Mouse (Mus musculus) E14TG2a.4 (cell line): Measurements from ENCODE around the gene Dgki.

ENCODE experiments used
- H3K27me3 ChIP-seq: 2 replicates; pipeline ENCODE4 v1.6.1; 2014; ENCODE audit warnings: low read length, control low read depth; ENCODE audit not compliant: insufficient read depth
- H3K36me3 ChIP-seq: 2 replicates; pipeline ENCODE4 v1.6.1; 2014; ENCODE audit warnings: low read length, control low read depth; ENCODE audit not compliant: insufficient read depth
- H3K4me1 ChIP-seq: replicated peaks from 2 replicates; pipeline ENCODE4 v1.6.1; 2014; ENCODE audit warnings: low read depth, low read length, control low read depth
- H3K4me3 ChIP-seq: replicated peaks from 2 replicates; pipeline ENCODE4 v1.5.1; 2014; ENCODE audit warnings: mild to moderate bottlenecking, low read length
- H3K9me3 ChIP-seq: 2 replicates; pipeline ENCODE4 v1.6.1; 2014; ENCODE audit warnings: low read length, control low read depth
- CTCF ChIP-seq: conservative IDR thresholded peaks from 2 replicates; pipeline ENCODE4 v1.5.1; 2014; ENCODE audit warnings: low read length
- NANOG ChIP-seq: IDR thresholded peaks from 2 replicates; pipeline ENCODE4 v1.6.1; 2014; ENCODE audit warnings: borderline replicate concordance, low read length, mixed read lengths
- POU5F1 ChIP-seq: IDR thresholded peaks from 2 replicates; pipeline ENCODE4 v1.6.1; 2014; ENCODE audit warnings: low read length, borderline replicate concordance

Gene Dgki

DNA sequence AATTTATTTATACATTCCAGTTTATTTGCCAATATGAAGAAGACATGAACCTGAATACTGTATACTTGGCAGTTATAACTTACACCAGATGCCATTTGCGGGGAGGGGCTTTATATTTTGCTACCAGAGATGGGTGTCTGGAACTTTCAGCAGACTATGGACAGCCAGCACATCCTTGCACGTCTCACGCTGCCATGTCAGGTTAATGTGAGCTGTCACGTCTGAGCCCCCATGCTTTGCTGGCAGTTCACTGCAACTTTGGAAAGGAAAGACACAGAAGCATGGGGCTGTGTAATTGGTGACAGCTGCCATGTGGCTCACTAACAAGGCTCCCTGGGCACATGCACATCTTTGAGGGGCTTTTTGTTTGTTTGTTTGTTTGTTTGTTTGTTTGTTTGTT, 368.5 kb downstream of the Dgki start:
- Histone ChIP-seq H3K9me3 (no peaks in the 10 kb centered on the region), H3K4me3 (no peak overlapping the region), H3K4me1 (no peaks in the 10 kb centered on the region), H3K27me3 (no peaks in the 10 kb centered on the region), H3K36me3 (no peaks in the 10 kb centered on the region)
- TF ChIP-seq CTCF (no peak), NANOG (no peak), POU5F1 (no peak)

DNA sequence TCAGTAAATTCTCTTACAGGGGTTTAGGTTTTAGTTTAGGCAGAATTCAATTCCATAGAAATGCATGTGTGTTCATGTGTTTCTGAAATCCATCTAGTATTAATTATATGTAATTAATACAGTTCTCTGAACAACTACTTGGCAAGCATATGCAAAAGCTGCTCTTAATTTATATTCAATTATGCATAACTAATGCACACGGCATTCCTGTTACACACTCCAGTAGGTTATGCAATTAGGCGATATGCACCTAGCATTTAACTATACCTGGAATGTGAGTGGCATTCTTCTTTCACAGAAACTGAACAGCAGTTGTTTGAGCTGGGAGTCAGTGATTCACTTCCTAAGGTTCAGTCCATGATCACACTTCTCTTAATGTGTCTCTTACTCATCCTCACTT, 370.2 kb downstream of the Dgki start:
- TF ChIP-seq CTCF: no peak
- TF ChIP-seq POU5F1: no peak
- TF ChIP-seq NANOG: no peak
- no peaks in the 10 kb centered on the region for H3K4me1 ChIP-seq
- no peak overlapping the region for H3K4me3 ChIP-seq
- H3K9me3 ChIP-seq: no peaks in the 10 kb centered on the region
- H3K27me3 ChIP-seq: no peaks in the 10 kb centered on the region
- H3K36me3 ChIP-seq: no peaks in the 10 kb centered on the region

DNA sequence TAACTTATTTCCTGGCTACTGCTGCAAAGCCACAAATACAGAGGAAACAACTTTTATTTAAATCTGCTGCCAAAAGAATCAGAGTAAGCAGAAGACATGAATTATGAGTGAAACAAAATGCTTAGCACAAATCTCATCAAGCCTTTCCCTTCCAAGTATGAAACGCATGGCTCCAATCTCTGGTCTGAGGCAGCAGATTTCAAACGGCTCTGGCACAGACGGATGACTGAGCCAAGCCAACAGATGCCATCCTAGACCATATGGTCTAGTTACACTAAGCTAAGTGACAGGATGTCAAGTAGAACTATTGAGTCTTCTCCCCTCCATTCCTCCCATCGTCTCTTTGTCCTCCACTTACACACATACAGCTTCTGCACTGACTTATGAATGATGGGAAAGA, 373.5 kb downstream of the Dgki start:
- TF ChIP-seq CTCF: no peak
- TF ChIP-seq POU5F1: no peak
- TF ChIP-seq NANOG: no peak
- no peaks in the 10 kb centered on the region for H3K9me3 ChIP-seq
- no peaks in the 10 kb centered on the region for H3K27me3 ChIP-seq
- no peaks in the 10 kb centered on the region for H3K4me1 ChIP-seq
- H3K4me3 ChIP-seq: no peak overlapping the region
- no peaks in the 10 kb centered on the region for H3K36me3 ChIP-seq

DNA sequence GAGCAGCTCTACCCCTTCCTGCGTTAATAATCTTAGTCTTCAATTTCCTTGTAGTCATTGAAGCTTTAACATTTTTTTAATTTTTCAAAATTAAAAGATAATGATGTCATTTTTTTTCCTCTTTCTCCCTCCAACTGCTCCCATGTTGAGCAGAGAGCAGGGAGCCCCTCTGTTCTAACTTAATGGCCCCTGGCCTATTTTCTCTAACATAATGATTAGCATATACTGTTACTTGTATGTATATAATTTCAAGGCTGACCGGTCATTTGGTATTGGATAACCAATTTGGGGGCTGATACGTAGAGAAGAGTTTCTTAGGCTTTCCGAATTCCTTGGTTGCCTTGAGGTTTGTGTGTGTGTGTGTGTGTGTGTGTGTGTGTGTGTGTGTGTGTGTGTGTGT, 378.0 kb downstream of the Dgki start:
- Histone ChIP-seq H3K9me3 (no peaks in the 10 kb centered on the region), H3K4me1 (no peaks in the 10 kb centered on the region), H3K4me3 (no peak overlapping the region), H3K36me3 (no peaks in the 10 kb centered on the region), H3K27me3 (no peaks in the 10 kb centered on the region)
- TF ChIP-seq NANOG (no peak), POU5F1 (no peak), CTCF (no peak)

DNA sequence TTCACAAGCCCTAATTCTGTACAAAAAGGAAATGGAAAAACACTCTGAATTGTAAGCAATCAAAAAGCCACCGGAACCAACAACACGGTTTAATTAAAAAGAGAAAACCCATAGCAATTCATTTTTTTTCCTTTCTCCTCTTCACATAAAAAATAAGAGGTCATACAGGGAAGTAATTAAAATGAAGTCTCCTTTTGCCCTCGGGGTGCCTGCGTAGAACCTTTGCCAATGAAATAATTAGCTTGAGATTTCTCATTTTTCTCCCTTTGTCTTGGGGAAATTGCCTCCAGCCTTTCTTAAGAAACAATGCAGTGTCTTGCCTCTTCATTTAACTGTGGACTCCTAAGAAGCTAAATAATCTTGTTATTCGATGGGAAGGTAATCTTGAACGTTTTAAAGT, 388.4 kb downstream of the Dgki start:
- Histone ChIP-seq H3K9me3 (no peaks in the 10 kb centered on the region), H3K27me3 (no peaks in the 10 kb centered on the region), H3K4me1 (no peaks in the 10 kb centered on the region), H3K36me3 (no peaks in the 10 kb centered on the region), H3K4me3 (no peak overlapping the region)
- TF ChIP-seq POU5F1 (no peak), CTCF (no peak), NANOG (no peak)

DNA sequence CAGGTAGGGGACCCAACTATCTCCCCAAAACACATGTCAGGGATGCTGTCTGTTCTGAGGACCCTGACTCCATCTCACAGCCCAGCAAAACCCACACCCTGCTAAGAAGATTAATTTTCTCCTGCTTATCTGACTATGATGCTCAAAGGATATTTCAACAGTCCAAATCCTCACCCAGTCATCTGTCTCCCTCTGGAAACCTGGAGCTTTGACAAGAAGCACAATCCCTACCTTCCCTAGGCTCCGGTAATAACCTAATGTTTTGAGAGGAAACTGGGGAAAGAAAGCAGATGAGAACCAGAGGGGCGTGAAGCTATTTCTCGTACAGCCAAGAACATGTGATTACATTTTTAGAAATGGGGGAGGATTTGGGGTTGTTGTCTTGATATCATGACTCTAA, 392.8 kb downstream of the Dgki start:
- Histone ChIP-seq H3K27me3 (no peaks in the 10 kb centered on the region), H3K4me1 (no peaks in the 10 kb centered on the region), H3K4me3 (no peak overlapping the region), H3K9me3 (no peaks in the 10 kb centered on the region), H3K36me3 (no peaks in the 10 kb centered on the region)
- TF ChIP-seq CTCF (no peak), POU5F1 (no peak), NANOG (no peak)

DNA sequence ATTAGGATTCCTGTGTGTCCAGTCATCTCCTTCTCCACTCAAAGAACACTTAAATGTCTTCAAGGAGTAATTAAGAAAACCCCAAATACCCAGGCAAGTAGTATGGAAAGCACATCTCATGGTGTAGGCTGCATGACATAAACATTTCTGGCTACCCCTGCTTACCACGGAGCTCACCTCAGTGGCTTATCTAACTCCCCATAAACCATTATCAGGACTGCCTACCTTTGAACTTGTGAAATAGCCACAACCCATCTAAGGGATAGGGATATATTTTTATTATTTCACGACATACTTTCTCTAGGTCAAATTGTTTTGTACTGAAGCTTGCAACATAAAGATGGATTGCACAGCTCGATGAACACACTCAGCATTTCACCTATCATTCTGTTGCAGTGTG, 394.0 kb downstream of the Dgki start:
- TF ChIP-seq CTCF (no peak), NANOG (no peak), POU5F1 (no peak)
- Histone ChIP-seq H3K4me3 (no peak overlapping the region), H3K9me3 (no peaks in the 10 kb centered on the region), H3K27me3 (no peaks in the 10 kb centered on the region), H3K36me3 (no peaks in the 10 kb centered on the region), H3K4me1 (no peaks in the 10 kb centered on the region)

DNA sequence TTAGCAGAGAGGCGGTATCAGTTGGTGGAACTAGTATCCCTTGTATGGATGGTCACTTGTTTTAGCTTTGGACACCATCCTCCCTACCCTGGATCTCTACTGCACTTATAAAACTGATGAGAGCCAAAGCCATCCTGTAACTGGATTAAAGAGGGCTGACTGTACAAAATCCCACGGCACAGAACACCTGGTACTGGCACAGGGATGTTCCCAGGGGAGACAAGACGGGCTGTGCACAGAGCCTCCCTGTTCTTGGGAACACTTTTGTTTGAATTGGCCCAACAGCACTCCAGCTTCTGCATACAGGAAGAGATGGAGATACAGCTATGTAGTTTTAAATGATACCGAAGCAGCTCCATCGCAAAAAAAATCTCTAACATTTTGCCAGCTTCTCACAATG, 395.1 kb downstream of the Dgki start:
- TF ChIP-seq POU5F1 (no peak), NANOG (no peak), CTCF (no peak)
- H3K4me3 ChIP-seq: no peak overlapping the region
- no peaks in the 10 kb centered on the region for H3K36me3 ChIP-seq
- no peaks in the 10 kb centered on the region for H3K9me3 ChIP-seq
- H3K4me1 ChIP-seq: no peaks in the 10 kb centered on the region
- no peaks in the 10 kb centered on the region for H3K27me3 ChIP-seq

DNA sequence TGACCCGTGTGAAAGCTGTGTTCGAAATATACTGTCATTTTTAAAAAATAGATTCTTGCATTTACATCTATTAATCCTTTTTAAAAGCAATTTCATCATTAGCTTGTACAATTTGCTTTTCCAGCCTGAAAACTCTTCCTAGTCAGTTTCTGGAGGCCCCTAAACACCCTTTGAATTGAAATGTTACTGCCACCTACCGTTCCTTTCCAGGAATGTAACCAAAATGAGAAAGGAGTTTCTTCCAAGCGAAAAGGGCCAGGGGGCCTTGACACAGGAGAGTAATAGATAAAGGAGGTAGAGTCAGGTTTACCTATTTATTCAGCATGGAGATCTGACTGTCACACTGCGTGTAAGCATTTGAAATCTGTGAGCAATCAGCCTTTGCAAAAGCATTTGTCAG, 396.2 kb downstream of the Dgki start:
- Histone ChIP-seq H3K36me3 (no peaks in the 10 kb centered on the region), H3K27me3 (no peaks in the 10 kb centered on the region), H3K4me1 (no peaks in the 10 kb centered on the region), H3K9me3 (no peaks in the 10 kb centered on the region), H3K4me3 (no peak overlapping the region)
- TF ChIP-seq CTCF (peak; percentile 24; the same call in 1 of the 2 replicates), NANOG (no peak), POU5F1 (no peak)
